Mouse (Mus musculus): ENCODE measurements around the gene Cdk16. TPM values are rescaled to one million over a fixed set of nuclear protein-coding genes. Genes with fewer than 3 reads are reported as not detected.

The Cdk16 gene
- polyA plus RNA-seq, 1 experiment from 2014 or later, result 112 TPM

- Histone ChIP-seq H3K27me3 (ENCODE audit: control insufficient read depth, insufficient read depth, low read length) (no peaks in the 10 kb centered on the region), H3K9me3 (ENCODE audit: control insufficient read depth, low read length) (no peaks in the 10 kb centered on the region), H3K27ac (replicated peaks; ENCODE audit: low read depth, low read length) (peak overlapping the region; percentile 89), H3K4me1 (ENCODE audit: control insufficient read depth, insufficient read depth, low read length) (peaks cover 17% of the 10 kb centered on the region; the same call in 1 of the 2 replicates), H3K4me3 (replicated peaks; ENCODE audit: low read depth, low read length) (peak overlapping the region; percentile 53), H3K9ac (replicated peaks; ENCODE audit: low read length) (peak overlapping the region; percentile 73), H3K36me3 (ENCODE audit: control insufficient read depth, insufficient read depth, low read length) (peaks cover 18% of the 10 kb centered on the region), H3K4me2 (ENCODE audit: low read length) (peak overlapping the region; percentile 65)
- no peak for ATAC-seq (ENCODE audit: low FRiP score, low TSS enrichment)
- WGBS, result 23% methylated on average over 9 of the region's 9 CpGs
- peak; percentile 52 for DNase-seq
These were observed 24.3 kb upstream of the Cdk16 start for GRCm38 (mm10) chrX:20663444-20663790.

DNA sequence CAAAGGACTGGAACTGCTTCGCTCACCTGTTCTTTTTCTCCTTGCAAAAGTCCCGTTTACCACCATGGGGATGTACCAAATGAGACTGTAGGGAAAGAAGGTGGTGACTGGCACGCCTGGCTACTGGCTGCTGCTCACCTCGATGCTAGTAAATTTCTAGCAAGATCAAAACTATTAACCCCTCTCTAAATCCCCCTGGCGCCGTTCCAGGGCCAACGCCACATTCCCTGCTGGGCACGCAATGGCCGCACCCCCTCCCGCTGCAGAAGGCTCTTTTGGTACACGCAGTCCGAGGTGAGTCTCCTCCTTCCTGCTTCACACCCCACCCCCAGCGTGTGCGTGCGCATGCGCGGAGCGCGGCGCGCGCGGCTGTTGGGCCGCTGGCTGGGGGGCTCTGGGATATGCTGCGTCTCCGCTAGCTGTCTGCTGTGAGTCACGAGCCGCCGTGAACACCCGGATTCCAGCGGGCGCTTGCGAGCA, 354 bp downstream of the Cdk16 start:
- WGBS, result 34% methylated on average over 33 of the region's 33 CpGs
- Histone ChIP-seq H3K27me3 (ENCODE audit: control insufficient read depth, insufficient read depth, low read length) (no peaks in the 10 kb centered on the region), H3K27ac (replicated peaks; ENCODE audit: low read depth, low read length) (peak overlapping the region; percentile 93), H3K9me3 (ENCODE audit: control insufficient read depth, low read length) (no peaks in the 10 kb centered on the region), H3K36me3 (ENCODE audit: control insufficient read depth, insufficient read depth, low read length) (peaks cover 9% of the 10 kb centered on the region; the same call in 1 of the 2 replicates), H3K4me3 (replicated peaks; ENCODE audit: low read depth, low read length) (peak overlapping the region; percentile 48), H3K4me2 (ENCODE audit: low read length) (peak overlapping the region; percentile 63), H3K4me1 (ENCODE audit: control insufficient read depth, insufficient read depth, low read length) (peaks cover 7% of the 10 kb centered on the region), H3K9ac (replicated peaks; ENCODE audit: low read length) (peak overlapping the region; percentile 78)
- peak; percentile 90 for DNase-seq
- peak; percentile 93 for ATAC-seq (ENCODE audit: low FRiP score, low TSS enrichment)

- peak overlapping the region; percentile 78 for H3K9ac ChIP-seq (replicated peaks; ENCODE audit: low read length)
- peak; percentile 71 for DNase-seq
- peak overlapping the region; percentile 63 for H3K4me2 ChIP-seq (ENCODE audit: low read length)
- H3K9me3 ChIP-seq (ENCODE audit: control insufficient read depth, low read length), result no peaks in the 10 kb centered on the region
- H3K27ac ChIP-seq (replicated peaks; ENCODE audit: low read depth, low read length), result peak overlapping the region; percentile 93
- no peaks in the 10 kb centered on the region for H3K27me3 ChIP-seq (ENCODE audit: control insufficient read depth, insufficient read depth, low read length)
- peaks cover 7% of the 10 kb centered on the region for H3K4me1 ChIP-seq (ENCODE audit: control insufficient read depth, insufficient read depth, low read length)
- H3K36me3 ChIP-seq (ENCODE audit: control insufficient read depth, insufficient read depth, low read length), result peaks cover 6% of the 10 kb centered on the region; the same call in 1 of the 2 replicates
- peak; percentile 73 for ATAC-seq (ENCODE audit: low FRiP score, low TSS enrichment)
- H3K4me3 ChIP-seq (replicated peaks; ENCODE audit: low read depth, low read length), result peak overlapping the region; percentile 48
- 18% methylated on average over 26 of the region's 35 CpGs for WGBS
These were observed 861 bp downstream of the Cdk16 start for GRCm38 (mm10) chrX:20688615-20689014.

DNA sequence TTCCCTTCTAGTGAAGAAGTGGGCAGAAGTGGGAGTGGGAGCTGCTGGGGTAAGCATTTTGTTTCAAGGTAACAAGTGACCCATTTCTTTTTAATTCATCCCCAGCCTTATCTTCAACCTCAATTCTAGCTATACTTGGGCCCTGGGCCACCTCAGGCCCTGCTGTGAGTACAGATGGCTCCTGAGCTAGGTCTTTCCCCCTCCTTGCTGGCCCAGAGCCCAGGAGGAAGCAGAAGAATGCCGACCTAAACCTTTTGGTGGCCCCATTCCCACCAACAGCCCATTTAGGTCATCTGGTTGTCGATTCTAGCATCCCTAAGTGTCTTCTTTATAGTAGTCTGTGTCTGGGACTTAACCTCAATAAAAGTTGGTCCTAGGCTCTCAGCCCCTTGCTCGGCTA, 3.8 kb downstream of the Cdk16 start:
- no peaks in the 10 kb centered on the region for H3K9me3 ChIP-seq (ENCODE audit: control insufficient read depth, low read length)
- H3K4me3 ChIP-seq (replicated peaks; ENCODE audit: low read depth, low read length), result no peak overlapping the region
- H3K36me3 ChIP-seq (ENCODE audit: control insufficient read depth, insufficient read depth, low read length), result peaks cover 27% of the 10 kb centered on the region
- H3K27ac ChIP-seq (replicated peaks; ENCODE audit: low read depth, low read length), result no peak overlapping the region
- no peak overlapping the region for H3K9ac ChIP-seq (replicated peaks; ENCODE audit: low read length)
- no peak for DNase-seq
- WGBS, result 86% methylated on average over 3 of the region's 3 CpGs
- H3K4me2 ChIP-seq (ENCODE audit: low read length), result no peak overlapping the region
- H3K27me3 ChIP-seq (ENCODE audit: control insufficient read depth, insufficient read depth, low read length), result no peaks in the 10 kb centered on the region
- ATAC-seq (ENCODE audit: low FRiP score, low TSS enrichment), result no peak
- H3K4me1 ChIP-seq (ENCODE audit: control insufficient read depth, insufficient read depth, low read length), result peaks cover 7% of the 10 kb centered on the region

GRCm38 (mm10) chrX:20692616-20693015, 4.9 kb downstream of the Cdk16 start:
- Histone ChIP-seq H3K27ac (replicated peaks; ENCODE audit: low read depth, low read length) (no peak overlapping the region), H3K4me1 (ENCODE audit: control insufficient read depth, insufficient read depth, low read length) (peaks cover 7% of the 10 kb centered on the region), H3K4me3 (replicated peaks; ENCODE audit: low read depth, low read length) (no peak overlapping the region), H3K4me2 (ENCODE audit: low read length) (no peak overlapping the region), H3K36me3 (ENCODE audit: control insufficient read depth, insufficient read depth, low read length) (peaks cover 37% of the 10 kb centered on the region), H3K9ac (replicated peaks; ENCODE audit: low read length) (no peak overlapping the region), H3K9me3 (ENCODE audit: control insufficient read depth, low read length) (no peaks in the 10 kb centered on the region), H3K27me3 (ENCODE audit: control insufficient read depth, insufficient read depth, low read length) (no peaks in the 10 kb centered on the region)
- ATAC-seq (ENCODE audit: low FRiP score, low TSS enrichment) (no peak), DNase-seq (no peak)
- 82% methylated on average over 1 of the region's 1 CpGs for WGBS

DNA sequence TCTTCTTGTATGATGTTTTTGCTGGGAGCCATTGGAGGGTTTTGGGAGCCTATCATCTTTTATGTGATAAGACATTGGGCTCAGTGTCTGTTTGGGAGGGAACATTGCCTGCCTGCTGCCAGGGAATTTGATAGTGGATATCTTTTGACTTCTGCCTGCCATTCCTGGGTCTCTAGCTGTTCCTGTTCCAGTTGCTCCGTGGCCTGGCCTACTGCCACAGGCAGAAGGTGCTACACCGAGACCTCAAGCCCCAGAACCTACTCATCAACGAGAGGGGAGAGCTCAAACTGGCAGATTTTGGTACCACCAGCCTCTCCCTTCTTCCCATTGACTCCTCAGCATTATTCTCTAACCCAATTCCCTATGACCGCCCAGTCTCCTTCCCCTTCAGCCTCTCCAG, 8.1 kb downstream of the Cdk16 start:
- H3K4me1 ChIP-seq (ENCODE audit: control insufficient read depth, insufficient read depth, low read length), result no peaks in the 10 kb centered on the region
- H3K27ac ChIP-seq (replicated peaks; ENCODE audit: low read depth, low read length), result no peak overlapping the region
- WGBS, result 89% methylated on average over 4 of the region's 4 CpGs
- no peak overlapping the region for H3K4me2 ChIP-seq (ENCODE audit: low read length)
- no peak for ATAC-seq (ENCODE audit: low FRiP score, low TSS enrichment)
- H3K4me3 ChIP-seq (replicated peaks; ENCODE audit: low read depth, low read length), result no peak overlapping the region
- DNase-seq, result no peak
- no peaks in the 10 kb centered on the region for H3K27me3 ChIP-seq (ENCODE audit: control insufficient read depth, insufficient read depth, low read length)
- H3K9ac ChIP-seq (replicated peaks; ENCODE audit: low read length), result no peak overlapping the region
- peaks cover 47% of the 10 kb centered on the region for H3K36me3 ChIP-seq (ENCODE audit: control insufficient read depth, insufficient read depth, low read length)
- no peaks in the 10 kb centered on the region for H3K9me3 ChIP-seq (ENCODE audit: control insufficient read depth, low read length)

GRCm38 (mm10) chrX:20703741-20704290, 16.1 kb downstream of the Cdk16 start, which contains the start of gene Usp11:
TSS of gene Usp11 (plus strand) at chrX:20703906.
- peak; percentile 83 for ATAC-seq (ENCODE audit: low FRiP score, low TSS enrichment)
- H3K9ac ChIP-seq (replicated peaks; ENCODE audit: low read length), result peak within 1 kb of the TSS; percentile 64
- 0 out of 2 replicates have a peak, but pooled peaks cover 7% of the 10 kb centered on the region for H3K36me3 ChIP-seq (ENCODE audit: control insufficient read depth, insufficient read depth, low read length)
- no peaks in the 10 kb centered on the region for H3K9me3 ChIP-seq (ENCODE audit: control insufficient read depth, low read length)
- no peaks in the 10 kb centered on the region for H3K27me3 ChIP-seq (ENCODE audit: control insufficient read depth, insufficient read depth, low read length)
- DNase-seq, result peak; percentile 87
- no peaks in the 10 kb centered on the region for H3K4me1 ChIP-seq (ENCODE audit: control insufficient read depth, insufficient read depth, low read length)
- H3K27ac ChIP-seq (replicated peaks; ENCODE audit: low read depth, low read length), result peak within 1 kb of the TSS; percentile 85
- peak within 1 kb of the TSS; percentile 51 for H3K4me2 ChIP-seq (ENCODE audit: low read length)
- 26% methylated on average over 32 of the region's 32 CpGs for WGBS
- peak within 1 kb of the TSS; percentile 62 for H3K4me3 ChIP-seq (replicated peaks; ENCODE audit: low read depth, low read length)

- WGBS, result 26% methylated on average over 31 of the region's 32 CpGs
- Histone ChIP-seq H3K36me3 (ENCODE audit: control insufficient read depth, insufficient read depth, low read length) (0 out of 2 replicates have a peak, but pooled peaks cover 2% of the 10 kb centered on the region), H3K4me1 (ENCODE audit: control insufficient read depth, insufficient read depth, low read length) (no peaks in the 10 kb centered on the region), H3K27ac (replicated peaks; ENCODE audit: low read depth, low read length) (peak overlapping the region; percentile 85), H3K9me3 (ENCODE audit: control insufficient read depth, low read length) (no peaks in the 10 kb centered on the region), H3K4me2 (ENCODE audit: low read length) (peak overlapping the region; percentile 51), H3K27me3 (ENCODE audit: control insufficient read depth, insufficient read depth, low read length) (no peaks in the 10 kb centered on the region), H3K9ac (replicated peaks; ENCODE audit: low read length) (peak overlapping the region; percentile 64), H3K4me3 (replicated peaks; ENCODE audit: low read depth, low read length) (peak overlapping the region; percentile 62)
- DNase-seq (peak; percentile 82), ATAC-seq (ENCODE audit: low FRiP score, low TSS enrichment) (peak; percentile 87)
These were observed 16.7 kb downstream of the Cdk16 start for GRCm38 (mm10) chrX:20704295-20705082.
